In the genomic region with DNA sequence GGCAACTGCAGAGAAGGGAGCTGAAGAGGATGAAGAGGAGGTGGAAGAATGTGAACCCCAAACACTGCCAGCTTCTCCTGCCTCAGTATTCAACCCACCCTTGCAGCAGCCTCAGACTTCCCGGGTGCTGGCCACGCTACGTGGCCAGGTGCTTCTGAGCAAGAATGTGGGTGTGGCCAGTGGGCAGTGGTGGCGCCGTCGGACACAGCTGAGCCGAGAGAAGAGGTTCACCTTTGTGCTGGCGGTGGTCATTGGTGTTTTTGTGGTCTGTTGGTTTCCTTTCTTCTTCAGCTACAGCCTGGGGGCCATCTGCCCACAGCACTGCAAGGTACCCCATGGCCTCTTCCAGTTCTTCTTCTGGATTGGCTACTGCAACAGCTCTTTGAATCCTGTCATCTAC, we compare ENCODE assay signal across 13 mouse cellular contexts. TPM values are rescaled to one million over a fixed set of nuclear protein-coding genes. Genes with fewer than 3 reads are reported as not detected.
A peak's percentile ranks its signal among the peaks of the same experiment; 100 is the strongest.
DNase-seq lines count a peak whose midpoint lies in the region; ATAC-seq and TF ChIP-seq lines count a peak whose summit lies in the region.
"Had no signal": no experiment of that assay in that cellular context is flagged by ENCODE, and none has a peak within 500 bp of the region (broad histone marks: within the 10 kb centered on the region; RNA-seq: fewer than 3 reads in every experiment).

No protein-coding gene starts in this region.

- H3K27me3 ChIP-seq in heart, embryonic 10.5 days (ENCODE audit: insufficient read depth, poor library complexity, severe bottlenecking) = peaks cover 72% of the 10 kb centered on the region
- peaks cover 96% of the 10 kb centered on the region for H3K27me3 ChIP-seq in E14TG2a.4 (ENCODE audit: insufficient read depth, low read length)
- H3K27me3 ChIP-seq in liver, embryonic 11.5 days (replicated peaks; ENCODE audit: control insufficient read depth, insufficient read depth, low read length) = peaks cover 64% of the 10 kb centered on the region

- no peak for ATAC-seq in liver, embryonic 11.5 days (replicated peaks; ENCODE audit: low FRiP score)
- ATAC-seq: forebrain, embryonic 16.5 days had no signal

- peak overlapping the region; percentile 66 for H3K4me3 ChIP-seq in heart, embryonic 10.5 days
- peak overlapping the region; percentile 86; the same call in 1 of the 2 replicates for H3K4me3 ChIP-seq in E14TG2a.4 (replicated peaks; ENCODE audit: low read length)
- peak overlapping the region; percentile 64 for H3K4me3 ChIP-seq in liver, embryonic 11.5 days (ENCODE audit: low read depth, low read length)

- no peaks in the 10 kb centered on the region for H3K36me3 ChIP-seq in heart, embryonic 10.5 days
- H3K36me3 ChIP-seq in E14TG2a.4 (ENCODE audit: insufficient read depth, low read length) = no peaks in the 10 kb centered on the region
- H3K36me3 ChIP-seq in liver, embryonic 11.5 days (ENCODE audit: control insufficient read depth, insufficient read depth, low read length) = no peaks in the 10 kb centered on the region

- H3K4me1 ChIP-seq in heart, embryonic 10.5 days = peaks cover 47% of the 10 kb centered on the region
- H3K4me1 ChIP-seq in E14TG2a.4 (replicated peaks; ENCODE audit: low read depth, low read length) = peaks cover 19% of the 10 kb centered on the region
- peaks cover 19% of the 10 kb centered on the region for H3K4me1 ChIP-seq in liver, embryonic 11.5 days (replicated peaks; ENCODE audit: control insufficient read depth, insufficient read depth, low read length)

- H3K9ac ChIP-seq in liver, embryonic 11.5 days (ENCODE audit: low read depth, low read length) = peak overlapping the region; percentile 67

- H3K4me2 ChIP-seq in liver, embryonic 11.5 days = peak overlapping the region; percentile 89

- no peak for DNase-seq in heart, embryonic 10.5 days (ENCODE audit: low spot score)
- no peak for DNase-seq in heart, adult 9 months (ENCODE audit: low spot score in 2 of 2)
- DNase-seq in kidney, adult 9 months = peak; percentile 80
- DNase-seq in liver, embryonic 11.5 days (ENCODE audit: low spot score) = no peak
- DNase-seq in spleen, adult 18-20 months = no peak
- DNase-seq in layer of hippocampus, postnatal 14 days (ENCODE audit: low spot score in 2 of 2) = no peak
- no peak for DNase-seq in gastrocnemius, postnatal 10 days

- 15% methylated on average over 8 of the region's 8 CpGs for WGBS in heart, embryonic 10.5 days
- 5% methylated on average over 8 of the region's 8 CpGs for WGBS in liver, embryonic 11.5 days

- TF ChIP-seq CTCF in E14TG2a.4 (conservative IDR thresholded peaks at IDR 0.05; ENCODE audit: low read length) = no peak

- peak overlapping the region; percentile 78; the same call in 1 of the 2 replicates for H3K27ac ChIP-seq in heart, embryonic 10.5 days
- no peak overlapping the region for H3K27ac ChIP-seq in liver, embryonic 11.5 days (ENCODE audit: low read depth, low read length)

- H3K9me3 ChIP-seq in heart, embryonic 10.5 days = no peaks in the 10 kb centered on the region
- no peaks in the 10 kb centered on the region for H3K9me3 ChIP-seq in E14TG2a.4 (ENCODE audit: low read length)
- H3K9me3 ChIP-seq in liver, embryonic 11.5 days (ENCODE audit: control insufficient read depth, low read length) = no peaks in the 10 kb centered on the region
- H3K9me3 ChIP-seq: megakaryocyte, embryonic 14.5 days had no signal

RNA-seq across cellular contexts. Expression of gene Adra2b, which starts 1.4 kb away (rescaled TPM):
- 9.2 and 10.1 TPM in 2 replicates for polyA plus RNA-seq in heart, embryonic 10.5 days (2016; fragmentation: Nextera tagmentation; extraction: Ambion mirVana)
- polyA plus RNA-seq in liver, embryonic 11.5 days (2014; fragmentation: Nextera tagmentation; extraction: Ambion mirVana) = 20.1 and 20.7 TPM in 2 replicates
- total RNA-seq in layer of hippocampus, postnatal 14 days (2021) = under 1 TPM; 0.18 to 0.43 TPM
- total RNA-seq in gastrocnemius, postnatal 10 days (2021) = 1 to 10 TPM; 1.4 to 1.8 TPM
- polyA plus RNA-seq: C2C12 had no signal

RNA-seq across cellular contexts. Expression of gene Astl, which starts 26.0 kb away (rescaled TPM):
- 0.08 TPM in 1 of 2 replicates, not detected in the other for polyA plus RNA-seq in heart, embryonic 10.5 days (2016; fragmentation: Nextera tagmentation; extraction: Ambion mirVana)
- not detected in 2 replicates for polyA plus RNA-seq in liver, embryonic 11.5 days (2014; fragmentation: Nextera tagmentation; extraction: Ambion mirVana)
- total RNA-seq in layer of hippocampus, postnatal 14 days (2021) = not detected
- under 1 TPM in 1 of 2 experiments, not detected in 1; 0.16 TPM for total RNA-seq in gastrocnemius, postnatal 10 days (2021)
- total RNA-seq: adrenal gland, postnatal 4 days; left cerebral cortex, adult 18-20 months had no signal
- polyA plus RNA-seq: C2C12; forebrain, embryonic 16.5 days had no signal

RNA-seq across cellular contexts. Expression of gene Dusp2, which starts 28.5 kb away (rescaled TPM):
- 14.1 and 15.7 TPM in 2 replicates for polyA plus RNA-seq in heart, embryonic 10.5 days (2016; fragmentation: Nextera tagmentation; extraction: Ambion mirVana)
- polyA plus RNA-seq in liver, embryonic 11.5 days (2014; fragmentation: Nextera tagmentation; extraction: Ambion mirVana) = 8.8 and 10.1 TPM in 2 replicates
- 1 to 10 TPM; 2.0 to 3.9 TPM for total RNA-seq in layer of hippocampus, postnatal 14 days (2021)
- total RNA-seq in gastrocnemius, postnatal 10 days (2021) = 1 to 10 TPM; 2.6 TPM
